Mouse (Mus musculus) liver, adult 2 months (tissue): Measurements from ENCODE around the gene Gm37240. TPM values are rescaled to one million over a fixed set of nuclear protein-coding genes. Genes with fewer than 3 reads are reported as not detected.

Source experiments
- DNase-seq: peaks from one replicate; pipeline ENCODE4 v3.0.0-alpha.2; 2011; ENCODE audit warnings: low read depth, low spot score; ENCODE audit errors: extremely low read depth
- H3K27ac ChIP-seq: fragments of 200-500 bp; replicated peaks from 2 replicates; pipeline ENCODE4 v1.5.1; 2012; ENCODE audit warnings: low read depth, mild to moderate bottlenecking, control low read depth, inconsistent platforms, low read length; ENCODE audit not compliant: insufficient read depth
- H3K27me3 ChIP-seq: fragments of 200-500 bp; 2 replicates; pipeline ENCODE4 v1.6.1; 2012; ENCODE audit warnings: mild to moderate bottlenecking, moderate library complexity, low read length, inconsistent platforms; ENCODE audit not compliant: control insufficient read depth, insufficient read depth
- H3K36me3 ChIP-seq: fragments of 200-500 bp; 2 replicates; pipeline ENCODE4 v1.6.1; 2012; ENCODE audit warnings: low read length, inconsistent platforms; ENCODE audit not compliant: control insufficient read depth, insufficient read depth
- H3K4me1 ChIP-seq: fragments of 200-500 bp; 2 replicates; pipeline ENCODE4 v1.6.1; 2011; ENCODE audit warnings: low read length; ENCODE audit not compliant: control insufficient read depth, insufficient read depth
- H3K4me3 ChIP-seq: fragments of 200-500 bp; 2 replicates; pipeline ENCODE4 v1.5.1; 2011; ENCODE audit warnings: low read depth, mild to moderate bottlenecking, control low read depth, low read length, moderate library complexity; ENCODE audit not compliant: insufficient read depth
- H3K79me2 ChIP-seq: fragments of 200-500 bp; 2 replicates; pipeline ENCODE4 v1.6.1; 2012; ENCODE audit warnings: inconsistent platforms, mild to moderate bottlenecking, low read length, moderate library complexity; ENCODE audit not compliant: control insufficient read depth, insufficient read depth
- H3K9ac ChIP-seq: fragments of 200-500 bp; 2 replicates; pipeline ENCODE4 v1.6.1; 2012; ENCODE audit warnings: low read depth, mild to moderate bottlenecking, control low read depth, inconsistent platforms, low read length
- CTCF ChIP-seq: fragments of 200-500 bp; IDR thresholded peaks from 2 replicates; pipeline ENCODE4 v1.5.1; 2011; ENCODE audit warnings: low read depth, low read length, control low read depth
- POLR2A ChIP-seq: fragments of 200-500 bp; IDR thresholded peaks from 2 replicates; pipeline ENCODE4 v1.6.1; 2011; ENCODE audit warnings: low read length, control low read depth; ENCODE audit not compliant: insufficient read depth; ENCODE audit errors: extremely low read depth
- whole genome bisulfite sequencing: fragments of 180-500 bp; shearing (Covaris S2); methylation state at CpG from one replicate; pipeline ENCODE4 v1.1.7; 2018; 5-methylcytosine and 5-hydroxymethylcytosine counted together
- polyA plus RNA-seq: library from polyadenylated mRNA; depleted of rRNA; stranded (reverse); fragments of >200 nt; gene quantifications from 2 replicates; pipeline ENCODE4 v1.2.3, GENCODE M21; 2012
- total RNA-seq: library from RNA; depleted of rRNA; stranded (reverse); fragments of >200 nt; gene quantifications from 2 replicates; pipeline ENCODE4 v1.2.3, GENCODE M21; 2014

Gene Gm37240
- total and polyA plus RNA-seq, 2 experiments = 2.2 to 6.9 TPM

- H3K27me3 ChIP-seq = no peaks in the 10 kb centered on the region
- H3K9ac ChIP-seq = no peak overlapping the region
- no peak overlapping the region for H3K4me3 ChIP-seq
- DNase-seq = no peak
- WGBS = 90% methylated on average over 5 of the region's 5 CpGs
- H3K27ac ChIP-seq = no peak overlapping the region
- TF ChIP-seq CTCF = no peak
- no peak for TF ChIP-seq POLR2A
- no peaks in the 10 kb centered on the region for H3K36me3 ChIP-seq
- peaks cover 13% of the 10 kb centered on the region; the same call in 1 of the 2 replicates for H3K79me2 ChIP-seq
- H3K4me1 ChIP-seq = peaks cover 13% of the 10 kb centered on the region
These were observed 31.4 kb downstream of the Gm37240 start for GRCm38 (mm10) chr3:85855947-85856346.

- Histone ChIP-seq H3K79me2 (peaks cover 13% of the 10 kb centered on the region; the same call in 1 of the 2 replicates), H3K27me3 (no peaks in the 10 kb centered on the region), H3K27ac (no peak overlapping the region), H3K4me1 (peaks cover 13% of the 10 kb centered on the region), H3K9ac (no peak overlapping the region), H3K36me3 (no peaks in the 10 kb centered on the region), H3K4me3 (no peak overlapping the region)
- WGBS = 96% methylated on average over 3 of the region's 3 CpGs
- no peak for TF ChIP-seq CTCF
- no peak for TF ChIP-seq POLR2A
- DNase-seq = no peak
These were observed 32.3 kb downstream of the Gm37240 start for GRCm38 (mm10) chr3:85855043-85855442.

- DNase-seq = no peak
- WGBS = 95% methylated on average over 6 of the region's 6 CpGs
These were observed 33.2 kb downstream of the Gm37240 start for GRCm38 (mm10) chr3:85854143-85854542.

GRCm38 (mm10) chr3:85853715-85854114, 33.6 kb downstream of the Gm37240 start:
- no peak overlapping the region for H3K4me3 ChIP-seq
- TF ChIP-seq CTCF (no peak), POLR2A (no peak)
- no peaks in the 10 kb centered on the region for H3K27me3 ChIP-seq
- H3K79me2 ChIP-seq = peaks cover 13% of the 10 kb centered on the region; the same call in 1 of the 2 replicates
- no peaks in the 10 kb centered on the region for H3K36me3 ChIP-seq
- H3K4me1 ChIP-seq = peaks cover 4% of the 10 kb centered on the region
- no peak overlapping the region for H3K27ac ChIP-seq
- 81% methylated on average over 4 of the region's 4 CpGs for WGBS
- no peak overlapping the region for H3K9ac ChIP-seq
- no peak for DNase-seq

More at GRCm38 (mm10) chr3:85854143-85854542, 33.2 kb downstream of the Gm37240 start:
- H3K27me3 ChIP-seq = no peaks in the 10 kb centered on the region
- H3K4me3 ChIP-seq = no peak overlapping the region
- TF ChIP-seq POLR2A (no peak), CTCF (no peak)
- no peak overlapping the region for H3K9ac ChIP-seq
- no peaks in the 10 kb centered on the region for H3K36me3 ChIP-seq
- peaks cover 13% of the 10 kb centered on the region; the same call in 1 of the 2 replicates for H3K79me2 ChIP-seq
- no peak overlapping the region for H3K27ac ChIP-seq
- H3K4me1 ChIP-seq = peaks cover 8% of the 10 kb centered on the region

- Histone ChIP-seq H3K4me3 (no peak overlapping the region), H3K27me3 (no peaks in the 10 kb centered on the region), H3K36me3 (no peaks in the 10 kb centered on the region), H3K4me1 (peaks cover 4% of the 10 kb centered on the region), H3K27ac (no peak overlapping the region), H3K79me2 (peaks cover 5% of the 10 kb centered on the region; the same call in 1 of the 2 replicates), H3K9ac (no peak overlapping the region)
- WGBS = 84% methylated on average over 1 of the region's 1 CpGs
- TF ChIP-seq CTCF (no peak), POLR2A (no peak)
- no peak for DNase-seq
These were observed 37.2 kb downstream of the Gm37240 start for GRCm38 (mm10) chr3:85850079-85850478.

- Histone ChIP-seq H3K4me1 (peaks cover 8% of the 10 kb centered on the region), H3K27me3 (no peaks in the 10 kb centered on the region), H3K27ac (no peak overlapping the region), H3K9ac (no peak overlapping the region), H3K36me3 (no peaks in the 10 kb centered on the region), H3K79me2 (peaks cover 11% of the 10 kb centered on the region), H3K4me3 (no peak overlapping the region)
- TF ChIP-seq CTCF = no peak
- TF ChIP-seq POLR2A = no peak
- no peak for DNase-seq
- 95% methylated on average over 1 of the region's 1 CpGs for WGBS
These were observed 41.0 kb downstream of the Gm37240 start for GRCm38 (mm10) chr3:85846316-85846715.
